Mouse (Mus musculus) fibroblast of lung, adult 2 months (primary cell): Measurements from ENCODE around the gene Piezo1.
A peak's percentile ranks its signal among the peaks of the same experiment; 100 is the strongest.

Experiments used
- DNase-seq: peaks from one replicate; pipeline ENCODE4 v3.0.0-alpha.2; 2011; ENCODE audit warnings: low read depth

The Piezo1 gene

DNA sequence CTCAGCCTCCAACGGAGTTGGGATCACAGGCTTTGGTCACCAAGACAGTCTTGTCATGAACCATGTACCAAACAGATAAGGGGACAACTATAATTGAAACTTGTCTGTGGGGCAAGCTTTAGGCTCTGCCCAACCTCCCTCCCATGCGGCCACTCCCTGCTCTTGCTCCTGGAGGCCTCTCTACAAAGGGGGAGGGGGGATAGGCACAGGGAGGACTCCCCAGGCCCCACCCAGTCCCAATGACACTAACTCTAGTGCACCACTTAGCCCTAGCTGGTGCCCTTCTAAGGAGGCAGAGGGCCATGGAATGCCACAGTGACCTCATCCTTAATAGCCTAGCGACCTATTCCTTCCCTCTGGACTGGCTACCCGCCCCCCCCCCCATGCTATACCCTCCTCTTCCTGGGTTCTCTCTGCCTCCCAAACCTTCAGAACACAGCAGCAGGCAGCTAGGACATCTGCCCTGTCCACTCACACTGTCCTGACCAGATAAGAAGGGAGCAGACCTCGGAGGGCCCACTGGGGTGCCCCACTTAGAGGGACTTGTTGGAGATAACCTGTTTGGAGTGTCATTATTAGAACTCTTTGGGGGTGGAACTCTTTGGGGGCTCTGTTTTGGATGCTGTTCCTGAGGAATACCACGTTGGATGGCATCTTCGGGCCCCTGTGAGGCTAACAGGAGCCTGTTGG is 4.9 kb downstream of the Piezo1 start:
- DNase-seq = no peak

DNA sequence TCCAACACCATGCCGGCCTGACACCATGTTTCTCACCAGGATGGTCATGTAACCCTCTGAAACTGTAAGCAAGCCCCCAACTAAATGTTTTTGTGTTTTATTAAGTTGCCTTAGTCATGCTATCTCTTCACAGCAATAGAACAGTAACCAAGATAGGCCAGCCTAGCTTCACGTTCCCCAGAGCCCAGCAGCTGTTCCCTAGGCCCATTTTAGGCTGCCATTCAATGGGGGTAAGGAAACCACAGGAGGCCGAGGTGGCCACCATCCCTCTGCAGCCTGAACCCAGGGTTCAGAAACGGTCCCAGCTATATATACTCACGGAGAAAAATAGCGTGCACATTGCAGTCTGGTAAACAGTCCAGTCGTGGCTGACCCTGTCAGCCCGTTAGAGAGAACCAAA is 7.0 kb downstream of the Piezo1 start:
- DNase-seq = no peak

DNA sequence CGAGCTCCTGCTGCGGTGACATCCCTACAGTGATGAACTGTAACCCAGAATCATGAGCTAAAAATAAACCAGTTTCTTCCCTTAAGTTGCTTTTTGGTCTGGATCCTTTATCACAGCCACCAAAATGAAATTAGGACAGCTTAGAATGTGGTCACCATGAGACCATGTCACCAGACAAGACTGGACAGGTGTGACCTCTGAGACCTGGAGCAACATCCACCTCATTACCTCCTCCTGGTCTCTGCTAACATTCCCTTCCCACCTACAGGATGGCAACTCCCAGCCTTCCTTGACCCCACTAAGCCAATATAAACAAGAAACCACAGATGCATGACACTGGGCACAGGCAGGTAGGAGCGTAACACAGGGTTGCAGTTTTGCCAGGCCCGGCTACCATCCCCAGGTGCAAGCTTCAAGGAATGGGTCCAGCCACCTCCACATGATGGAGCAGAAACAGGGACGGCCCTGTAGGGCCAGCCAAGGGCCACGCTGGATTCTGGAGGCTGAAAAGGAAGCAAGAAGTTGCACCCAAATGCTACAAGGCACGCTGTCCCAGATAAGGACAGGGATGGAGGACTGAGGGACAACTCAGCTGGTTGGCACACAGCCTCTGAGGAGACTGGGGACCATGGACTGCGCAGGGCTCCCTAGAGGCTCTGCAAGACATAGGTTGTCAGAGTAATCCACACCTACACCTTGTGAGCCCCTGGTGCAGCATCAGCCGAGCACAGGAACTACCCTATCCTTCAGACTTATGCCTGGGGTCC is 12.6 kb downstream of the Piezo1 start:
- no peak for DNase-seq

DNA sequence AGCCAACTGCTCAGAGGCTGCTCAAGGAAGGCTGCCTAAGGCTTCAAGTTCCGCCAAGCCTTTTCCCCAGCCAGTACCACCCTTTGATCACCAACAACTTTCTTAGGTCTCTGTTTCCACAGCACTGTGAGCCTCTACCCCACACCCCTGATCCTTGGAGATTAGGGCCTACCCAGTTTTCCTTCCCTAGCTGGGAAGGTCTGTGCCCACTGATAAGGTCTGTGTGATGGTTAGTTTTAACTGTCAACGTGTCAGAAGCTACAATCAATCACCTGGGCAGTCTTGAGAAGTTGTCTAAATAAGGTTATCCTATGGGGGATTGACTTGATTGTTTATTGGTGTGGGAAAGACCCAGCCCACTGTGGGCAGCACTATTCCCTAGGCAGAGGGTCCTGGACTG is 13.3 kb downstream of the Piezo1 start:
- no peak for DNase-seq

DNA sequence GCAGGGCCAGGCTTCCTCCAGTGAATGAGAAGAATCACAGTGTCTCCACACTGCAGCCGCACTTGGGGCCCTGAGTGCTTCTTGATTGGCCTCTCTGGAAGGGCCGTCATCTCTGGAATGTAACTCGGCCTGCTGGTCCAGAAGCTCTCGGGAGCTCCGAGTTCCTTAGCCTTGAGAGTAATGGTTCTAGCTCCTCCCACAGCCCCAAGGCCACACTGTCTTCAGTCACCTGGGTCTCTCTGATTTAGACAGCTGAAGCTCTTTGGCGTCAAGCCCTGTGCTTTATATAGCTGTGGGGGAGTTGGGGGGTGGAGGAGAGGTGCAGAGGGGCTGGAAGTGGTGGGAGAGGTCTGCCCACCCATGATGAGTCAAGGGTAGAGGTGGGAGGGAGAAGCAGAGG is 14.1 kb downstream of the Piezo1 start:
- no peak for DNase-seq

DNA sequence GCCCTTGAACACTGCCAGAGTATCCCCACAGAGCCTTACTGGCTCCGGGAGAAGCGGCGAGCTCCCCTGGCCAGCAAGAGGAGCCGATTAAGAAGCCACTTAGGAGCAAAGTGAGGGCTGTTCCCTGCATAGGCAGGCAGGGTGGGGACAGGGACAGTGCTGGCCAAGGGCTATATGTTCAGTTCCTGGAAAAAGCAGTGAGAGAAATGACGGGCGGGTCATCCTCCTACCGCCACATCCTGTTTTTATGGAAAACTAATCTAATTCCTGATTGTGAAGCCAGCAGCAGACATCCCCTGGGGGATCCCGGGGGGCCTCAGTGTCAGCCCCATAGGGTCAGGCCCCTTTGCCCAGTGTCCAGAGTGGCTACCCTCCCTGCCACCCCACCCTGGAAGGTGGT is 19.8 kb downstream of the Piezo1 start:
- no peak for DNase-seq

DNA sequence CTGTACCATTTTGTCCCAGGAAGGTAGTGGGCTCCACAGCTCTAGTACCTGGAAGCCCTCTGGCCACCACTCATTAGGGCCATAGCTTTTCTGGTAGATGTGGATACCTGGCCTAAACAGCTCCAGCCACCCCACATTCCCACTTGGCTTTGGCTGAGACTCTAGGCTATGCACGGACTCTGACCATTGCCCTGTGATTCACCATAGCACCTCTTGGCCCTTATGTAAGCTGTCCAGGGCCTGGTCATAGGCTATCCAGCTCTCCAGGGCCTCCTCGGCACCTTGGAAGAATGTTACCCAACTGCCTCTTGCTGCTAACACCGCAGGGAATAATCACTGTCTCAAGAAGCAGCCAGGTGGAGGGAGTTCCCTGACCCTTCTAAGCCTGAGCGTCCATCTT is 22.0 kb downstream of the Piezo1 start:
- no peak for DNase-seq

DNA sequence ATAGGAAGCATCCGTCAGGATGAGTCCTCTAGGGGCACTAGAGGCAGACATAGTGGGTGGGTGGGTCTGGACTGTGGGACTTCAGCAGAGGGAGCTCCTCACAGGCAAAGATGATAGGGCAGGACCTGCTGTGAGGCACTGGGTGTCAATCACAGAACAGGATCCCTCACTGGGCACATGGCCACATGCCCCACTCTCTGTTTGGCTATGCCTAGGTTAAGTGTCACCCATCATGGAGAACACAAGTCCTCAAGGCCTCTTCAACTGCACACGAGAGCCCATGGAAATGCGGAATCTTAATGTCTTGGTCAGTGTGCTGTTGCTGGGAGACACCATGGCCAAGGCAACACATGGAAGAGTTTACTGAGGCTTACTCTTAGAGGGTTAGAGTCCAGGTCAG is 23.2 kb downstream of the Piezo1 start:
- no peak for DNase-seq

DNA sequence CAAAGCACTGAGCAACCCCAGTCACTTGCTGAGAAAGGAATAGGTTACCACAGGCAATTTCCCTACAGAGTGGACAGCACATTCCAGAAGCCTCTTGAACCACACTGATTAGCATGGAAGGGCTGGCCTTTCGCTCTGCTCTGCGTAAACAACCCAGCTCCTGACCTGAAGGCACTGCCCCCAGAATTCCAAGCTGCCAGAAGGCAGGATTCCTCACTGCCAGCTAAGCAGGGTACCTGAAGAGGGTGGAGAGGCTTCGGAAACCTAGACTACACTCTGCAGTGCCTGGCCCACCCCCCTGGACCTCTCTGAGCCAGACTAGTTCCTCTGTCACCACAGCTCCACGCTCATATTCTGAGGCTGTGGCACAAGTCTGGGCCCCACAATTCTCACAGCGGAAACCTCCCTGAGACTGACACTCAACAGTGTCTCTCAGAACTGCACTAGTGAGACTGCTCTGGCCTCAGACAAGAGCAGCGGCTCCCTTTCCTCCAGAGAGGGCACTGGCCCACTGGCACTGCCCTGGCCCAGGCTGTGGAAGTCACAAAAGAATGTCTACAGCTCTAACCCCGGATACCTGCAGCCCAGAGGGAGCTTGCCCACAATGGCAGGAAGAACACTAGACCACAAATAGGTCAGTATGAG is 24.5 kb downstream of the Piezo1 start:
- DNase-seq = no peak

DNA sequence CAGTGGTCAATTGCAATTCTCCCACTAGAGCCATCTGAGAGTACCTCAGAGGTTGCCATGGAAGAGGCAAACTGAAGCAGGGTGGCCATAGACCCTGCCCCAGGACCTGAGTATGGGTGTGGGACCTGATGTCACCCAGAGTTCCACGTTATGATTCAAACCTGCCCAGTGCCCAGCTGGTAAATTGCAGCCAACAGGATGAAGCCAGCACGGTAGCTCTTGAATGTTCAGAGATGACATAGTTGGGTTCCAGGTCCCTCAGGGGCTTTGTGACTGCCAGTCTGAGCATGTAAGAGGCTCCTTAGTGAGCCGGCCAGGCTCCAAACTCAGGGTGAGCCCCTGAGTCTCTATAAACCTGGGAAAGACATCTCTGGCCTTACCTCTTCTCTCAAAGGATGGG is 25.0 kb downstream of the Piezo1 start:
- no peak for DNase-seq

DNA sequence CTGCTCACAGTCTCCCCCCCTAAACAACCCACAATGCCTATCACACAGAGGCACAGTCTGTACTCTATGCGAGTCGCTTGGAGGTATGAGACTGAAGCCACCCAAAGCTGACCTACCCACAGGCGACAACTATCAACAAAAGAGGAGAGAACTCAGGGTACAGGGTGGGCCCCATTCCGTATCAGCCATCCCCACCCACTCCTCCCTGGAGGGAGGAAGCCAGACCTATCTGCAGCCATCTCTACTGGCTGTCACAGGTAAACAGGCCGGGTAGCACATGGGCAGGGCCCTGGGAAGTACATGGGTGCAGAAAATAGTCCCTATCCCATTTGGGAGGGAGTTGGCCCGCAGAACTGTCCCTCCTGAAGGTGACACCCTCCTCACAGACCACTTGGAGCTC is 26.1 kb downstream of the Piezo1 start:
- DNase-seq = no peak

DNA sequence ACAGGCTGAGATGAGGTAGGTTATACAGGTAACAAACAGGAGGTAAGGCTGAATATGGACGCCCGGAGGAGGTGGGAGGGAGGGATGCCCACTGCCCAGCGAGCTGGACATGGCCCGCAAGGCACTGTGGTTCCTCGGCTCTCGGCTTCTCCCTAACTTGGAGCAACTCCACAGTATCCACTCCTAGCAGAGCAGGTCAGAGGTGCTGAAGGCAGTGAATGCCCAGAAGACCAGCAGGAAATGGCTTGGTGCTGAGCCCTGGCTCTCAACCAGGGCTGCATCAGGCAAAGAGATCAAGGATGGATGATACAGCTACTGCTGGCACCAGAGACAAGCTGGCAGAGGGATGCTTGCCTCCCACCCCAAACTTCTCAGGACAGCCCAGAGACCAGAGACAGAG is 26.6 kb downstream of the Piezo1 start:
- DNase-seq = no peak

DNA sequence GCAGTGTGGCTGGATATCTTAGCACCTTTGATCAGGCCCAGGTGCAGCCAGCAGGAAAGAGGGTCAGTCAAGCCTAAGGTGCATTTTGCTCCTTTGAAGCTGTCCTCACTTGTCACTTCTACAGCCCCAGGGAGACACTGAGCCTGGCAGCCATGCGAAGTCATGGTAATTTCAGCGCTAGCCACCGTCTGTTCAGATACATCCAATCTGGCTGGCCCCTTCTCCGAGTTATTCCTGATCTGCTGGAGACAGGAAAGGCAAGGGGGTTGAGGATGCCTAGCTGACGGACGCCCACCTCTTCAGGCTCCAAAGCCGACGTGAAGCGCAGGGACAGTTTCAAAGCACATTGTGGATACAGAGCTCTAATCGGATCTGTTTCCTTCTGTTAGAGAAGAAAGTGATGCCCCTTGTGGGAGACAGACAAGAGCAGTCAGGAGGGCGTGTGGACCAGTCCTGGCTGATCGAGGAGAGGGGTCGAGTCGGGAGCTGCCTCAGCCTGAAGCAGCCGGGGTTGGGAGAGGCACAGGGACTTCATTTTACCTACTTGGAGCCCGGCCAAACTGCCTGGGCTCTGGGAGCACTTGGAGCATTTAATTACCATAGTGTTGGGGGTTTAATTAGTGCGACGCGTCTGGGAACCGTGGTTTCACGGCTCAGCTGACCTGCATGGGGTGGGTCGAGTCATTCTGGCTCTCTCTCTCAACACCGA is 27.3 kb downstream of the Piezo1 start:
- no peak for DNase-seq

DNA sequence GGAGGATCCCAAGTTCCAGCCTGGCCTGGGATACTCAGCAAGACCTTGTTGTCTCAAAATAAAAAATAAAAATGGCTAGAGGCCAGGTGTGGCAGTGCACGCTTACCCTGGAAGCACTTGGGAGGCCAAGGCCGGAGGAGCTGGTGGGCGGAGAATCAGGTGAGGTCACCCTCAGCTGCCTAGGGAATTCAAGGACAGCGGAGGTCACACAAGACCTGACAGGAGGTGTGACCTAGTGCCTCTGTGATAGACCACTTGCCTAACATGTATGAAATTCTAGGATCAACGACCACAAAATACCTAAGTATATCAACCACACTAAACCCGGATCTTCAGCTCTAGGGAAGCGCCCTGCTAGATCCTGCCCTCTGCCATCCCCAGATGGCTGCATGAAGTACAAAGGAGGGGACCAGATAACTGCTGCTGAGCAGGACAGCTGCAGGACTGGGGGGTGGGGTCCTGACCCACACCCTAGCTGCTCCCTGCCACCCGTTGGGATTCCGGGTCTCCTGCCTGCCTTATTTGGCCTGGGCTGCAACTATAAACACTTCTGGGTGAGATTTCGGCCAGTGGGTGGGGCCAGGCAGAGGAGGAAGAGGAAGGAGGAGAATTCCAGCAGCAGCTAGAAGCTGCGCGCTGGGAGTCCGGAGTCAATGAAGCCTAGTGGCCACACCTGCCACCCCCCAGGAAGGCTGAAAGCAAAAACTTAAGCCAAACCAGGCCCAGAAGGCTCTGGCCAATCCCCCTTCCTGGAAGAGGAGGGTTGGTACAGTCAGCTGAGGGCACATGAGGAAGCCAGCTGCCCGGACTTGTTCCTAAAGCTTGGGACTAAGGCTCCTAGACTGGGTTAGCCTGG is 28.1 kb downstream of the Piezo1 start:
- peak; percentile 77 for DNase-seq

DNA sequence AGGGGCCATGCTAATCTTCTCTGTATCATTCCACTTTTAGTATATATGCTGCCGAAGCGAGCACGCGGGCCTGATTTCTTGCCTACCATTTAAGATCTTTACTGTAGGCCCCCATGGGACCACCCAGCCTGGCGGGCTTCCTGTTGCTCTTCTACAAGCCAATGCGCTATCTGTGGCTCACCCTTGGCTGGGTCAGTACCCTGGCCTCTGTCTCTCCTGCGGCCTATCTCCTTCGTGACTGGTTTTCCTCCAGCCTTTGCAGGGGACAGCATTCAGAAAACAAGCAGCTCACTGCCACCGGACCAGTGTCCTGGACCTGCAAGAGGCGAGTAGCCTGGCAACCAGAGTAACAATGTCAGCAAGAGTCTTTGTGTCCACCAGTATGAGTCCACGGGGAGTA is 30.5 kb downstream of the Piezo1 start:
- DNase-seq = no peak

DNA sequence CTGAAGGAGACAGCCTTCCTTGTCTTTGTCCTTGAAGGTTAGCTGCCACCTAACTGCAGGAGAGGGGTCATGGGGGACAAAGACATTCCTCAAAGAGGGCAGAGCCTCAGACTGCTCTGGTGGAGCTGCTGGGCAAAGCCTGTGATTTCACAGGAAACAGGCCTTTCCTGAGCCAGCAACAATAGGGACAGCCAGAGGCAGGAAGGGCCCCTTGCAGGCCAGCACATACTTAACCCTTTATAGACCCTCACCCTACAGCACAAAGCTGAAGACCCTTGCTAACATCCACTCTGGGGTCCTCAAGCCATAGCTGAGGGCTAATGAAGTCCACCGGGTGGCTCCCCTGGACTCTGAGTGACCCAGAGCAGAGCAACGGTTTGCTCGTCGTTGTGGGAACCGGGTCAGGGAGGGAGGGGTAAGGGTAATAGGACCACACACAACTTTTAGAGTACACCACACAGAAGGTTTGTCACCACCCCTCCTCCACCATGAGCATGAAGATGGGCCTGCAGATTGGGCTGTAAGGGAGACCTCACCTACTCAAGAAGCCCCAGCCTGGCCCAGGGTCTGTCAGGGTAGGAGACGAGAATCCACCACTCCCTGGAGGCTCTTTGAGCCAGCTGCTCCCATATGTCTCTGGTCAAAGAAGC is 33.5 kb downstream of the Piezo1 start:
- no peak for DNase-seq

DNA sequence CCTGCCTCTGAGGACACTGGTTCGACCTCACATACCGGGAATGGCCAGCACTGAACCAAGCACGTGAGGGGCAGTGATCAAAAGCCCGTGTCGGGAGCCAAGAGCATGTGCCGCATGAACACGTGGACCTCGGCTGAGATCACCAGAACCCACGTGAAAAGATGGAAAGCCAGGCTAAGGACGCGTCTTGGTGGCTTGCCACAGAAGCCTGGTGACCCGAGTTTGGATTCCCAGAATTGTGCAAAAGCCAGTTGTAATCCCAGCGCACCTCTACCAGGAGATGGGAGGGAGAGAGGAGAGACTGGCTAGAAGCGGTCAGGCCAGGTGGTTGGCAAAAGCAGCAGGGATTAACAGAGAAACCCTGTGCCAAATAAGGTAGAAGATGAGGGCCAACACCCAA is 35.4 kb downstream of the Piezo1 start:
- no peak for DNase-seq

DNA sequence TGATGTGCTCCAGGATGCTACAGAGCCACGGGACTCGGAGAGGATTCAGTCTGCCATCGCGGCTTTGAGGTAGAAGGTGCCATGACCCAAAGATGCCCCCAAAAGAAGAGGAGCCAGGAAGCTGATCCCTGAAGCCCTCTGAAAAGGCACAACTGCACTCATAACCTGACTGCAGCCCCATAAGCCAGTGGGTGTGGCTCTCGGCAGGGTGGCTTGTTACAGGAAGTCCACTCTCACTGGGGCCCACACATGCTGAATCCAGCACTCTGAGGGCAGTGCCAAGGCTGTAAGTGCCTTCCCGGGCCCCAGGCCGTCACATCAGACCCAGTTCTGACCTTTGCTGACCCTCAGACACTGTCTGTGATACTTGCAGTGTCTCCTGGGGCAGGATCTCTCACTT is 38.7 kb downstream of the Piezo1 start:
- DNase-seq = no peak

DNA sequence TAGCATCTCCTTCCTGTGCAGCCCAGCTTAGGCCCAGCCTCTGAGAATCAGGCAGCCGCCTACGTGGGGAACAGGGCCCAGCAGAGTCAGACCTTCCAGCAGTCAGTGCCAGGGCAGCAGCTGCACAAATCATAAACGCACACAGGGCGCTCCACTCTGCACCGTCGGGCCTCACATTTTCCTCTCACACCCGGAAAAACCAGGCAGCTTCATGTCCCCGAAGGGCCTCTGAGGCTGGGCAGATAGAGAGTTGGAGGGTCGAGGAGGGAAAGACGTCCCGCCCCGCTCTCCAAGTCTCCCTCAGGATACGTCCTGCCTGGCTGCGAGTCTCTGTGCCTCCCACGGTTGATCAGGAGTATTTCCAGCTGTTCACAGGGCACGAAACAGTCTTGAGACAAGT is 39.6 kb downstream of the Piezo1 start:
- DNase-seq = no peak

DNA sequence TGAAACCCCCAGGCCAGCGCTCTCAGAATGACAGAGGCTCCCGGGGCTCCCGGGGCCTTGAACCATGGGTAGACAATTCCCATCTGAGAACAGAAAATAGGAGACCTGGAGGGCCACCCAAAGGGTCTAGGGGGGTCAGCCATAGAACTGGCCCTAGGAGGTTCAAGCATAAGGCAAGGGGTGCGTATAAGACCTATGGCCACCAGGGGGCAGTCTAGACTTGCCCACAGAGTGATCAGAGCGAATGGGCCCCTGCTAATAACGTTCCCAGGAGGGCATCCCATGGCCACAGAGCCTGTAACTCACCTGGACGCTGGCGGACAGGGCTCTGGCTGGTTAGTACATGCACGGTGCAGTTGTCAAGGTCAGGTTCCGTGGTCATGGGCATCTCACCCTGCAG is 50.3 kb downstream of the Piezo1 start:
- DNase-seq = peak; percentile 25

DNA sequence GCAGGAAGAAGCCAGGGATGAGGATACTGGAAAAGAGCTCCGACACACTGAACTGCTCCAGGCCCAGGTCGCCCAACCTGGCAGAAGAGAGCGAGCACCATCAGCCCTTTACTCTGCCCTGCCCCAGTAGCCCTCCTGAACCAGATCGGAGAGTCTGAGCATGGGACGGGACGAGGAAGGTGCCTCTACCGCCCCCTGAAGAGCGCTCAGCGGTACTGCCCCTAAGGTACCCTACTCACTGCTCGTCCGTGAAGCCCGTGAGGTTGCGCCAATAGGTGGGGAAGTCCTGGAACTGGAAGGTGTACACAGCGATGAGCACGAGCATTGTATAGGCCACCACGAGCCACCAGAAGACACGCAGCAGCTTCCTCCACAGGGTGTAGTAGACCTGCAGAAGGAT is 53.2 kb downstream of the Piezo1 start:
- DNase-seq = no peak
